ENCODE assay signal across 29 mouse cellular contexts in genomic region chr10:95700422-95700821, GRCm38 (mm10). TPM values are rescaled to one million over a fixed set of nuclear protein-coding genes. Genes with fewer than 3 reads are reported as not detected.
"Had no signal": no experiment of that assay in that cellular context is flagged by ENCODE, and none has a peak within 500 bp of the region (broad histone marks: within the 10 kb centered on the region; RNA-seq: fewer than 3 reads in every experiment).

No protein-coding gene starts in this region.

- ATAC-seq: liver, postnatal 0 days; lung, postnatal 0 days had no signal

- H3K4me2 ChIP-seq: kidney, embryonic 15.5 days; limb, embryonic 12.5 days; limb, embryonic 15.5 days; liver, embryonic 11.5 days; lung, embryonic 14.5 days; midbrain, embryonic 11.5 days; neural tube, embryonic 12.5 days; neural tube, embryonic 15.5 days had no signal

- H3K27ac ChIP-seq: kidney, embryonic 15.5 days; left cerebral cortex, adult 2 months; limb, embryonic 12.5 days; limb, embryonic 15.5 days; liver, embryonic 14.5 days; macrophage; neural tube, embryonic 12.5 days; neural tube, embryonic 15.5 days had no signal

- H3K4me3 ChIP-seq: kidney, embryonic 15.5 days; left cerebral cortex, adult 2 months; limb, embryonic 12.5 days; limb, embryonic 15.5 days; megakaryocyte, embryonic 14.5 days; neural tube, embryonic 12.5 days; neural tube, embryonic 15.5 days had no signal

- H3K36me3 ChIP-seq: kidney, embryonic 15.5 days; limb, embryonic 12.5 days; limb, embryonic 15.5 days; neural tube, embryonic 12.5 days; neural tube, embryonic 15.5 days had no signal

- H3K27me3 ChIP-seq: kidney, embryonic 15.5 days; limb, embryonic 12.5 days; limb, embryonic 15.5 days; neural tube, embryonic 12.5 days; neural tube, embryonic 15.5 days had no signal

- DNase-seq: kidney, adult 8-10 months; kidney, postnatal 10 days; kidney, postnatal 36 days; layer of hippocampus, postnatal 36 days; liver, postnatal 0 days; lung, embryonic 14.5 days; midbrain, embryonic 14.5 days; right cerebral cortex, adult 18-20 months; right cerebral cortex, postnatal 14 days; right cerebral cortex, postnatal 4 days; thymus, postnatal 36 days had no signal

- H3K9me3 ChIP-seq: kidney, embryonic 15.5 days; limb, embryonic 12.5 days; limb, embryonic 15.5 days; megakaryocyte, embryonic 14.5 days; neural tube, embryonic 12.5 days; neural tube, embryonic 15.5 days had no signal

- H3K4me1 ChIP-seq: limb, embryonic 15.5 days; neural tube, embryonic 12.5 days had no signal

- H3K9ac ChIP-seq: kidney, embryonic 15.5 days; limb, embryonic 12.5 days; limb, embryonic 15.5 days; liver, embryonic 14.5 days; liver, postnatal 0 days; lung, embryonic 14.5 days; neural tube, embryonic 12.5 days; neural tube, embryonic 15.5 days had no signal

RNA-seq across cellular contexts. Expression of gene Anapc15-ps, which starts 27.2 kb away (rescaled TPM):
- total RNA-seq: layer of hippocampus, adult 8-10 months; layer of hippocampus, postnatal 10 days; layer of hippocampus, postnatal 36 days; left cerebral cortex, adult 2 months; left cerebral cortex, postnatal 10 days; left cerebral cortex, postnatal 36 days; midbrain, postnatal 0 days had no signal
- polyA plus RNA-seq: limb, embryonic 12.5 days; limb, embryonic 15.5 days; liver, embryonic 11.5 days; liver, embryonic 14.5 days; liver, postnatal 0 days; lung, embryonic 14.5 days; lung, postnatal 0 days; midbrain, embryonic 11.5 days; midbrain, embryonic 14.5 days; midbrain, postnatal 0 days; neural tube, embryonic 12.5 days; neural tube, embryonic 15.5 days; stomach, embryonic 14.5 days had no signal
